Mouse (Mus musculus) left cerebral cortex, postnatal 25 days (tissue): ENCODE data around the gene Chek2. TPM values are rescaled to one million over a fixed set of nuclear protein-coding genes. Genes with fewer than 3 reads are reported as not detected.

Source experiments
- DNase-seq, 2 experiments: peaks; one replicate each; pipeline ENCODE4 v3.0.0; 2022; ENCODE audit warnings: low spot score in 2 of 2, mixed read lengths in 1 of 2
- intact Hi-C: fragments of 180-260 bp; cut with DNase I; formaldehyde crosslinking; loops from one replicate; pipeline ENCODE4 v1.15.1; 2025
- total RNA-seq, 2 experiments: library from RNA; stranded (reverse); gene quantifications; 2 replicates each; pipeline ENCODE4 v1.2.3; 2021

The Chek2 gene
- total RNA-seq, 2 experiments from 2014 or later: 1.2 to 1.4 TPM

DNA sequence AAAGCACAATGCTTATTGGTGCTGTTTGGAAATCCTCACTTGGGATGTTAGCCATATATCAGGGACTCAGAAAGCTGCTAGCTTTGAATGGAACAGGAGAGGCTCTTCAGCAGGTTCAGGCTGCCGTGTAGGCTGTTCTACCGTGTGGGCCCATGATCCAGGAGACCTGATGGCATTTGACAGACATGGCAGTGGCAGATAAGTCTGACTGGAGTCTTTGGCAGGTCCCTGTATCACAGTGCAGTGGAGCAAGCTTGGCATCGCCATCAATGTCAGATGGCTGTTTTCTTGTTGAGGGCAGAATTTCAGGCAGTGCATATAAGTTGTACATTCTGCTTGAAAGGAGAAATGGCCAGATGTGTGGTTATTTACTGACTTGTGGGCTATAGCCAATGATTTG lies 50.8 kb downstream of the Chek2 start:
- intact Hi-C loops: no loop called here
- no peak for DNase-seq

DNA sequence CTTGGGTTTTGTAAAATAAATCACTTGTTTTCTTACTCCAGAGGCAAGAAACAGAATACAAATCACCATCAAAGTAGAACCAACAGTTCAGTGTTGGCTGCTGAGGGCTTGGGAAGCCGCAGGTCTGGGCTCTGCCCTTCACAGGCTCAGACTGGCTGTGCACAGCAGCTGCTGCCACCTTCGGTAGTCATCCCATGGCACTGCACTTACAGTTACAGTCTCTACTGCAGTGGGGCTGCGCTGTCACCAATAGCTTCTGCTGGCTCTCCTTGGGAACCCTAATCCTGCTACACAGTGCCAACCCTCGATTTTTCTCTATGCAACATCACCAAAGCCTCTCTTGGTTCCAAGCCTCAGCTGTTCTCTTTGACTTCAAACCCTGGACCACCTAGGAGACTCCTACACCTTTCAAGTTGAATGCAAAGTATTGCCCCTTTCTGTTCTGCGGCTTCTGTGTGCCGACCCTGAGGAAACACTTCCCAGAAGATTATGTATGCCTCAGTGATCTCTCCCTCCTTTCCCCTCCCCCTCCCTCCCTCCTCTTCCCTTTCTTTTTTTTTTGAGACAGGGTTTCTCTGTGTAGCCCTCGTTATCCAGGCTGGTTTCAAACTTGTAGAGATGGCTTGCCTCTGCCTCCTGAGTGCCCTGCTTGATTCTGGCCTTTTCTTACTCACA lies 57.5 kb downstream of the Chek2 start:
- intact Hi-C loops: no loop called here

DNA sequence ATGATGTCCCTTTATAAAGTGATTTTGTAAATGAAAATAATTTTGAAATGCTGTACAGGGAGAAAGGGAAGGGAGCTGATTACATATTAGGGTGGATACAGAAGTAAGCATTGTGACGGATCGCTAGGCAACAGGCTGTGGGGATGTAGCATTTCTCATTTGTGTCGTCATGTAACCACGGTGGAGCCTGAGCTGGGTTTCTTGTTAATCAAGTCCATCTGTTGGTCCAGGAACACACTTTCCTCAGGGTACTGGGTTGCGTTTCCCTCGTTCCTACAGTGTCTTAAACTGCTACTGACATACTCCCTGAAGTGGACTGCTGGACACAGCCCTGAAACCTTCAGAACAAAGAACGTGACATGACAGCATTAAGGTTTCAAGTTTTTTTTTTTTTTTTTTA lies 58.4 kb downstream of the Chek2 start:
- DNase-seq: no peak
- intact Hi-C loops: no loop called here

More for the DNA sequence above, 57.5 kb downstream of the Chek2 start:
- no peak for DNase-seq

DNA sequence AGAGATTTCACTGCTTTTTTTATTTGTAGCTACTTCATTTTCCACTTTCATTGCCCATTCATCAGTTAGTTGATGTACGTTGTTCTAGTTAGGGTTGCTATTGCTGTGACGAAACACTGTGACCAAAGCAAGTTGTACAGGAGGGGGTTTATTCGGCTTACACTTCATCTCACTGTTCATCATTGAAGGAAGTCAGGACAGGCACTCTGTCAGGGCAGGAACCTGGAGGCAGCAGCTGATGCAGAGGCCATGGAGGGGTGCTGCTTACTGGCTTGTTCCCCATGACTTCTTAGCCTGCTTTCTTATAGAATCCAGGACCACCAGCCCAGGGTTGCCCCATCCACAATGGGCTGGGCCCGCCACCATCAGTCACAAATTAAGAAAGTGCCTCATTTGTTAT lies 59.0 kb downstream of the Chek2 start:
- no peak for DNase-seq
- intact Hi-C loops: no loop called here

DNA sequence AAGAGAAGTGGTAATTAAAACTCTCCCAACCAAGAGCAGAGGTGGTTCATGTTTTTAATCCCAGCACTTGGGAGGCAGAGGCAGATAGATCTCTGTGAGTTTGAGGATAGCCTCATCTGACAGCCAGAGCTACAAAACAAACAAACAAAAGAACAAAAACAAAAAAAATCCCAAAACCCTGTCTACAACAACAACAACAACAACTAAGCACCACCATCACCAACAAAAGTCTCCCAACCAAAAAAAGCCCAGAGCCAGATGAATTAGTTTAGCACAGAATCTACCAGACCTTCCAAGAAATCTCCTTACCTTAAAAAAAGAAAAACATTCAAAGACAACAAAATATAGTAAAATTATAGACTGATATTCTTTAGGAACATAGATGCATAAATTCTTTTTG lies 60.6 kb downstream of the Chek2 start:
- no peak for DNase-seq
- intact Hi-C loops: no loop called here

DNA sequence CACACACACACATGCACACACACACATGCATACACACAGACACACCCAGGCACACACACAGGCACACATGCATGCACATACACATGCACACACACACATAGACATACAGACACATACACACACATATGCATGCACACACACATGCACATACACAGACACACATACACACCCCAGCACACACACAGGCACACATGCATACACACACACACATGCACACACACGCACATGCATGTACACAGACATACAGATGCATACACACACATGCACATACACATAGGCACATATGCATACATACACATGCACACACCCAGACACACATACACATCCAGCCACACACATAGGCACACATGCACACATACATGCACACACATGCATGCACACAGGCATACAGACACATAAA lies 66.9 kb downstream of the Chek2 start:
- intact Hi-C loops: no loop called here
- no peak for DNase-seq

DNA sequence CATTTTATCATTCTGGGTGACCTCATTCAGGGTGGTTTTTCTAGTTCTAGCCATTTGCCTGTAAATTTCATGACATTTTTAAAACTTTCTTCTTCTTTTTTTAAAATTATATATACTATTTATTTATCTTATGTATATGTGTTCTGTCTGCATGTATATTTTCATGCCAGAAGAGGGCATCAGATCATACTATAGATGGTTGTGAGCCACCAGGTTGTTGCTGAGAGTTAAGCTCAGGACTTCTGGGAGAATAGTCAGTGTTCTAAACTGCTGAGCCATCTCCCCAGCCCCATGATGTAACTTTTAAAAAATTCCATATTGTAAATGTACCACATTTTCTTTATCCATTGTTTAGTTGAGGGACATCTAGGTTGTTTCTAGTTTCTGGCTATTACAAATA lies 69.1 kb downstream of the Chek2 start:
- no peak for DNase-seq
- intact Hi-C loops: no loop called here

DNA sequence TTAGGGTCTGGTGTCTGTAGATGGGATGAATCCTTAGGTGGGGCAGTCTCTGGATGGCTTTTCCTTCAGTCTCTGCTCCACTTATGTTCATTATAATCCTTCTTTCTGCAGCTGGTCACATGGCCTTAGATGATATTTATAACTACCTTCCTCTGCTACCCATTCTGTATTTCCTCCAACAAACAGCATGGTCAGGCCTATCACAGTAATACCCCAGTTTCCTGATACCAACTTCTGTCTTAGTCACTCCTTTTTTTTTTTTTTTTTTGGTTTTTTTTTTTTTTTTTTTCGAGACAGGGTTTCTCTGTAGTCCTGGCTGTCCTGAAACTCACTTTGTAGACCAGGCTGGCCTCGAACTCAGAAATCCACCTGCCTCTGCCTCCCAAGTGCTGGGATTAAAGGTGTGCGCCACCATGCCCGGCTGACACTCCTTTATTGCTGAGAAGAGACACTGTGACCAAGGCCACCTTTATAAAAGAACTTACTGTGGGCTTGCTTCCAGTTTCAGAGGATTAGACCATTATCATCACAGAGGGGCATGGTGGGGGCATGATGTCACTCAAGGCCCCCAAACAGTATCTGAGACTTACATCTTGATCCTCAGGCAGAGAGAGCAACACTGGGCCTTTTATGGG lies 70.3 kb downstream of the Chek2 start:
- no peak for DNase-seq
- intact Hi-C loops: no loop called here

DNA sequence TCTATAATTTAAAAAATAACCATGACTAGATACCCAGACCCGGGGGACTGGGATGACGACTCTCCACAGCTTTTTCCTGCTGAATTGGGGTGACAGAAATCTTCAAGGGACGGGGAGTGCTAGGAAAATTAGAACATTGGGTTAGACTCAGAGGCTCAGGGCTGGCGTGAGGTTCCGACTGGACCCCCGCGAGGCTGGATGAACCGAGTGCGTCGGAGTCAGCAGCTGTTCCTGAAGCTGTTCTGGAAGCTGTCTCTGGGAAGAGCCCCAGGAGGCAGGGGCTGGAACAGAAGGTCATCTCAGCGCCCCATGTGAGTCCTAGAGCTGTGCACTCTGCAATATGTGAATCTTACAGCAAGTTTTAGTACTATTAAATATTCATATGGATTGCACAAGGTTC lies 75.1 kb downstream of the Chek2 start:
- no peak for DNase-seq
- intact Hi-C loops: loop anchor here (5.0 kb wide), 1 partner anchor 63 kb away; no protein-coding TSS in a partner anchor

DNA sequence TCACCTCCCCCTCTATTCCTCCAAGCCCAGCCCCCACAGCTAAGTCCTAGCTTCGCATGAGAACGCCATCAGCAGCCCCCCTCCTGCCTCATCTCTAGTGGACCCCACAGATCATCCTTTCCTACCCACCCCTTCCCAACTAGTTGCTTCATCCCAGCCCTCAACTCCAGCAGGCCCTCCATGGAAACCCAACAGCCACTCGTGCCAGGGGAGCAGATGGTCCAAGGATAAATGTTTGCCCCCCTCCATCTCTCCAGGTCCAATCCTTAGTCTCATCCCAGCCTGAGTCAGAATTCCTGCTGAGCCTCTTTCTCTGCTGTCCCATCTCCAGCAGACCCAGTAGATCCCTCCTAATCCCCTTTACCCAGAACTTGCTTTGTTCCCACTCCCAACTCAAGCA lies 76.5 kb downstream of the Chek2 start:
- no peak for DNase-seq
- intact Hi-C loops: loop anchor here (5.0 kb wide), 1 partner anchor 64 kb away; no protein-coding TSS in a partner anchor

DNA sequence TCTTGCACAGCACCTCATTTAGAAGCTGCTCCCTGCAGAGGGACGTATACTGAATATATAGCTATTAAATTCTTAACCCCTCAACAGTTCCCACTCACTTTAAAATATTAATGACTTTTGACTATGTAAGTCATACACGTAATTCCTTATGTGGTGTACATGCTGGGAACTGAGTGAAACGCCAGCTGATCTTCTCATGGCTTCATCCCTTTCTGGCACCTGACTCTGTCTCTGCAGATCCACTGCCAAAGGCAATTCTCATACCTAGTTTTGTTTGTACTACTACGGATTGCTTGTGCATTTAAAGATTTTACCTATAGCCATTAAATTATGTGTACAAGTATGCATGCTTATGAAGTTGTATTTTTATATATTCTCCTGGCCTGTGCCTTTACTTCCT lies 79.8 kb downstream of the Chek2 start:
- DNase-seq: no peak
- intact Hi-C loops: loop anchor here (5.0 kb wide), 1 partner anchor 67 kb away; no protein-coding TSS in a partner anchor

DNA sequence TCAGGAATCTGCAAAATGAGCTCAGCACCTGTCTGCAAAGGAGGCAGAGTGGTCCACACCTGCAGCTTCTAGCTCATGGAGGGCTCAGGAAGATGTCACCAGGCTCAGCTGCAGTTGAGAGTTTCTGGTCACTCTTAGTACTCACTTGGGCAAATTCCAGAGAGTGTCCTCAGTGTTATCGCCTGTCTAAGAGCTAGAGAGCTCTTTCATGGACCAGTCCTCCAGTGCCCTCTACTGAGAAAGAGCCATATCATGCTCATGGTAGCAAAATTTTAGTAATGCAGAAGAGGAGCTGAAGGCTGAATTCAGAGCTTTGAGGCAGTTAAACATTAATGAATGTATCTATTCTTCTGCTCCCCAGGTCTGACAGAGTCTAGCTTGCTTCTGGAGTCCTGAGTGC lies 83.6 kb downstream of the Chek2 start:
- intact Hi-C loops: loop anchor here (1.0 to 5.0 kb wide), 2 partner anchors 87 to 334 kb away; no protein-coding TSS in a partner anchor
- DNase-seq: peak; percentile 8 to 37

Other genes starting within 250 kb of the Chek2 start
- gene Noc4l, start 186.6 kb upstream of the Chek2 start, total RNA-seq: 10 to 100 TPM; 24.9 to 25.6 TPM
- 10 to 100 TPM; 23.7 to 26.4 TPM for gene Ddx51, start 186.5 kb upstream of the Chek2 start, total RNA-seq
- gene Ep400, start 69.3 kb upstream of the Chek2 start, total RNA-seq: 100 to 1,000 TPM in 1 of 2 experiments, 10 to 100 TPM in 1; 92.6 to 100 TPM
- 10 to 100 TPM; 18.2 to 21.4 TPM for gene Pus1, start 59.3 kb upstream of the Chek2 start, total RNA-seq
- 10 to 100 TPM; 66.8 to 72.7 TPM for gene Ulk1, start 29.9 kb upstream of the Chek2 start, total RNA-seq
- 10 to 100 TPM in 1 of 2 experiments, 1 to 10 TPM in 1; 8.8 to 12.0 TPM for gene Hscb, start 202 bp upstream of the Chek2 start, total RNA-seq
- gene Ttc28, start 39.8 kb downstream of the Chek2 start, total RNA-seq: 10 to 100 TPM; 11.6 to 13.2 TPM